Mouse (Mus musculus): ENCODE data around the gene Stra8. TPM values are rescaled to one million over a fixed set of nuclear protein-coding genes. Genes with fewer than 3 reads are reported as not detected.

Stra8 gene
- total RNA-seq, 1 experiment from 2014 or later: not detected

- no peak for DNase-seq
Observed at GRCm38 (mm10) chr6:34942446-34942845, 22.5 kb downstream of the Stra8 start.

GRCm38 (mm10) chr6:34943499-34943898, 23.5 kb downstream of the Stra8 start:
- DNase-seq: no peak

- DNase-seq: no peak
Observed at GRCm38 (mm10) chr6:34946486-34947079, 26.6 kb downstream of the Stra8 start.

GRCm38 (mm10) chr6:34948461-34948860, 28.5 kb downstream of the Stra8 start:
- DNase-seq: no peak

- DNase-seq: no peak
Observed at GRCm38 (mm10) chr6:34951518-34951917, 31.6 kb downstream of the Stra8 start.

- DNase-seq: no peak
Observed at GRCm38 (mm10) chr6:34951956-34952667, 32.1 kb downstream of the Stra8 start.

GRCm38 (mm10) chr6:34954926-34955861, 35.2 kb downstream of the Stra8 start:
- DNase-seq: peak; percentile 38

- no peak for DNase-seq
Observed at GRCm38 (mm10) chr6:34955862-34956241, 35.9 kb downstream of the Stra8 start.

GRCm38 (mm10) chr6:34959131-34959530, 39.2 kb downstream of the Stra8 start:
- DNase-seq: no peak

GRCm38 (mm10) chr6:34964550-34964949, 44.6 kb downstream of the Stra8 start:
- DNase-seq: no peak

GRCm38 (mm10) chr6:34965819-34966539, 46.0 kb downstream of the Stra8 start:
- no peak for DNase-seq

GRCm38 (mm10) chr6:34971181-34971580, 51.2 kb downstream of the Stra8 start:
- DNase-seq: no peak

GRCm38 (mm10) chr6:34979291-34979690, 59.3 kb downstream of the Stra8 start:
- no peak for DNase-seq

- no peak for DNase-seq
Observed at GRCm38 (mm10) chr6:34980661-34981060, 60.7 kb downstream of the Stra8 start.

GRCm38 (mm10) chr6:34987085-34987645, 67.2 kb downstream of the Stra8 start:
- no peak for DNase-seq

GRCm38 (mm10) chr6:34988081-34988761, 68.3 kb downstream of the Stra8 start, which contains the start of gene Slc23a4:
Gene Slc23a4, minus strand, starts transcription at chr6:34988404.
- DNase-seq: peak; percentile 20

Other genes starting within 250 kb of the Stra8 start
- gene Agbl3, start 139.7 kb upstream of the Stra8 start, total RNA-seq (2021): 12.5 and 17.1 TPM in 2 replicates
- 22.5 and 28.9 TPM in 2 replicates for gene Tmem140, start 57.0 kb upstream of the Stra8 start, total RNA-seq (2021)
- 8.1 and 8.5 TPM in 2 replicates for gene Cyren, start 42.1 kb upstream of the Stra8 start, total RNA-seq (2021)
- gene Wdr91, start 9.3 kb upstream of the Stra8 start, total RNA-seq (2021): 25.5 and 29.3 TPM in 2 replicates
- 0.30 TPM in 1 of 2 replicates, not detected in the other for gene Slc23a4, start 68.2 kb downstream of the Stra8 start, total RNA-seq (2021)
- gene Cnot4, start 213.6 kb downstream of the Stra8 start, total RNA-seq (2021): 24.2 and 24.7 TPM in 2 replicates

Measured in adrenal gland, postnatal 14 days (tissue).